Mouse (Mus musculus) CH12.LX (cell line): Measurements from ENCODE around the gene Olfr279.

ENCODE experiments used
- ETS1 ChIP-seq: conservative IDR thresholded peaks from 2 replicates; pipeline ENCODE4 v1.6.1; 2012; ENCODE audit warnings: low read depth, mild to moderate bottlenecking, inconsistent platforms, low read length, improper control_type of control experiment, moderate library complexity
- JUN ChIP-seq: IDR thresholded peaks from 2 replicates; pipeline ENCODE4 v1.6.1; 2011; ENCODE audit warnings: low read depth, mild to moderate bottlenecking, low read length, improper control_type of control experiment, moderate library complexity; ENCODE audit not compliant: insufficient read depth
- USF1 ChIP-seq: IDR thresholded peaks from 2 replicates; pipeline ENCODE4 v1.6.1; 2014; ENCODE audit warnings: low read depth, mild to moderate bottlenecking, inconsistent platforms, low read length, improper control_type of control experiment

- TF ChIP-seq ETS1 (no peak), USF1 (no peak), JUN (no peak)
Observed at GRCm38 (mm10) chr15:98506253-98506957, 14.2 kb downstream of the Olfr279 start.
